Mouse (Mus musculus) forebrain, embryonic 14.5 days (tissue): ENCODE measurements around the gene Kcnk1. TPM values are rescaled to one million over a fixed set of nuclear protein-coding genes. Genes with fewer than 3 reads are reported as not detected.

ENCODE experiments used
- ATAC-seq: fragments of 200-750 bp; cut with Nextera tagmentation; 2 replicates; pipeline ENCODE4 v1.8.0; 2017; ENCODE audit warnings: mild to moderate bottlenecking, moderate library complexity
- DNase-seq: peaks from one replicate; pipeline ENCODE4 v3.0.0-alpha.2; 2015; ENCODE audit warnings: low spot score
- H3K27ac ChIP-seq: fragments of 300-500 bp; sonication (generic); 2 replicates; pipeline ENCODE4 v1.5.1; 2014; ENCODE audit warnings: low read depth, mild to moderate bottlenecking, control low read depth, low read length, moderate library complexity
- H3K27me3 ChIP-seq: fragments of 300-500 bp; sonication (generic); replicated peaks from 2 replicates; pipeline ENCODE4 v1.6.1; 2014; ENCODE audit warnings: low read length, control low read depth, mixed read lengths; ENCODE audit not compliant: control insufficient read depth, insufficient read depth
- H3K36me3 ChIP-seq: fragments of 300-500 bp; sonication (generic); 2 replicates; pipeline ENCODE4 v1.6.1; 2014; ENCODE audit warnings: low read length, control low read depth; ENCODE audit not compliant: control insufficient read depth, insufficient read depth
- H3K4me1 ChIP-seq: fragments of 300-500 bp; sonication (generic); 2 replicates; pipeline ENCODE4 v1.6.1; 2014; ENCODE audit warnings: antibody characterized with exemption, low read length, control low read depth; ENCODE audit not compliant: control insufficient read depth, insufficient read depth
- H3K4me2 ChIP-seq: fragments of 300-500 bp; sonication (generic); 2 replicates; pipeline ENCODE4 v1.6.1; 2014; ENCODE audit warnings: mild to moderate bottlenecking, control low read depth, low read length
- H3K4me3 ChIP-seq: fragments of 300-500 bp; sonication (generic); 2 replicates; pipeline ENCODE4 v1.5.1; 2014; ENCODE audit warnings: low read depth, low read length, control low read depth
- H3K9ac ChIP-seq: fragments of 300-500 bp; sonication (generic); 2 replicates; pipeline ENCODE4 v1.6.1; 2014; ENCODE audit warnings: mild to moderate bottlenecking, low read length, control low read depth, moderate library complexity
- H3K9me3 ChIP-seq: fragments of 300-500 bp; sonication (generic); replicated peaks from 2 replicates; pipeline ENCODE4 v1.6.1; 2016; ENCODE audit warnings: low read length, control low read depth, mixed read lengths; ENCODE audit not compliant: control insufficient read depth
- WGBS: fragments of 180-500 bp; shearing (Covaris S2); extraction: QIAGEN DNeasy Blood & Tissue Kit; methylation state at CpG from one replicate; pipeline ENCODE4 v1.1.7; 2014; 5-methylcytosine and 5-hydroxymethylcytosine counted together
- polyA plus RNA-seq: library from polyadenylated mRNA; unstranded; fragments of >200 nt; fragmentation: Nextera tagmentation; extraction: Ambion mirVana; gene quantifications from 2 replicates; pipeline ENCODE4 v1.2.1, GENCODE M21; 2014

The Kcnk1 gene
- polyA plus RNA-seq, 1 experiment from 2014 or later: 11.9 TPM

DNA sequence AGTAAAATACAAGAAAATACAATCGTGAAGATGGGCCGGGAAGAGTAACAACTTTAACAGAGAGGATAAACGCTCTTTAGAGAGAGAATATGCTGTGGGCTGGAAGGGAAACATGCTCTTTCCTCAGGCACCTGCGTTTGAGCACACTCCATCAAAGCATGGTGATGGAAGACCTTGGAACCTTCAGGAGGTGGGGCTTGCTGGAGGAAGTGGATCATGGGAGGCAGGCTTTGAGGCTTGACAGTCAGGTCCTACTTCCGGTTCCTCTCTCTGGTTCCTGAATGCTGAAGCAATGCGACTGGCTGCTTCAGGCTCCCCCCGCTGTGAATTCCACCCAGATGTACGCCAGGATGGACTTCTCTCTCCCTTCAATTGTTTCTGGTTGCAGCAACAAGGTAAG lies 34.9 kb upstream of the Kcnk1 start:
- H3K4me2 ChIP-seq: no peak overlapping the region
- H3K4me3 ChIP-seq: no peak overlapping the region
- ATAC-seq (no peak), DNase-seq (no peak)
- H3K9ac ChIP-seq: no peak overlapping the region
- no peaks in the 10 kb centered on the region for H3K27me3 ChIP-seq
- H3K27ac ChIP-seq: no peak overlapping the region
- H3K4me1 ChIP-seq: peaks cover 2% of the 10 kb centered on the region; the same call in 1 of the 2 replicates
- peaks cover 4% of the 10 kb centered on the region; the same call in 1 of the 2 replicates for H3K9me3 ChIP-seq
- no peaks in the 10 kb centered on the region for H3K36me3 ChIP-seq
- 88% methylated on average over 8 of the region's 8 CpGs for WGBS

DNA sequence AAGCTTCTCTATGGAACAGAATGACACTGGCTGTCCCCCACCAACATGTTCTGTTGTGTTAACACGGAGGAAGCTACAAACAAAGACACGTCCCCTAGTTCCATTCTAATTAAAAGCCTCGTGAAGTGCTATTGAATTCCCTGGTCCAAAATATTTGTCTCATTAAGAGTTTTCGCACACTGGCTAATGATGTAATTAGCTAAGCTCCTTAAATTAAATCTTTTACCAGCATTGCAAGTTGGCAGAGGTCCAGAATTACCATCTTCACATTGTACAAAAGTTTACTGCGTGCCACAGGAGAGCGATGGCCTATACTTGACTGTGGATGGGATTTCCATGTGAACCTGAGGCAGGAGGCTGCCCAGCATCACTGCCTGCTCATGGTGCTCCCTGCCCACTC lies 33.2 kb upstream of the Kcnk1 start:
- 28% methylated on average over 6 of the region's 6 CpGs for WGBS
- Histone ChIP-seq H3K4me1 (peaks cover 2% of the 10 kb centered on the region; the same call in 1 of the 2 replicates), H3K27ac (no peak overlapping the region), H3K4me2 (no peak overlapping the region), H3K4me3 (no peak overlapping the region), H3K36me3 (no peaks in the 10 kb centered on the region), H3K27me3 (no peaks in the 10 kb centered on the region), H3K9me3 (peaks cover 4% of the 10 kb centered on the region; the same call in 1 of the 2 replicates), H3K9ac (no peak overlapping the region)
- ATAC-seq (no peak), DNase-seq (peak; percentile 58)

DNA sequence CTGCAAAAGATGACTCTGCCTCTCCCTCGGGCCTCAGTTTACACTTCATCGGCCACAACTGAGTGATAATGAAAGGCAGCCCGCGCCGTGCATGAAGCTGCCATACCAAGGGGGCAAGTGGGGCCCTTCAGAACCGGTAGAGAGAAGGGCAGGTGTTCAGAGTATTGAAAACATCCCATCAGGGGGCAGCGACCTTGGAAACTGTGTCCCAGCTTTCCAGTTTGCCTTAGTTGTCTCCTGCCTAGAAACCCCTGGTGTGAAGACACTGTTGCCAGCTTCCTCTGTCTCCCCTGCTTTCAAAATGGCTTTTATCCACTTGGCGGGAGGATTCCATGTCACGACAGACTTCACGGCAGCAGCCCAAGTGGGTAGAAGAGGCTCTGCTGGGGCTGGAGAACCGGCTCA lies 31.2 kb upstream of the Kcnk1 start:
- H3K36me3 ChIP-seq: no peaks in the 10 kb centered on the region
- no peak for ATAC-seq
- H3K4me1 ChIP-seq: peaks cover 2% of the 10 kb centered on the region; the same call in 1 of the 2 replicates
- WGBS: 4% methylated on average over 11 of the region's 11 CpGs
- peak overlapping the region; percentile 30; the same call in 1 of the 2 replicates for H3K4me2 ChIP-seq
- H3K4me3 ChIP-seq: no peak overlapping the region
- DNase-seq: no peak
- H3K9me3 ChIP-seq: peaks cover 4% of the 10 kb centered on the region; the same call in 1 of the 2 replicates
- no peak overlapping the region for H3K27ac ChIP-seq
- H3K27me3 ChIP-seq: no peaks in the 10 kb centered on the region
- H3K9ac ChIP-seq: no peak overlapping the region

DNA sequence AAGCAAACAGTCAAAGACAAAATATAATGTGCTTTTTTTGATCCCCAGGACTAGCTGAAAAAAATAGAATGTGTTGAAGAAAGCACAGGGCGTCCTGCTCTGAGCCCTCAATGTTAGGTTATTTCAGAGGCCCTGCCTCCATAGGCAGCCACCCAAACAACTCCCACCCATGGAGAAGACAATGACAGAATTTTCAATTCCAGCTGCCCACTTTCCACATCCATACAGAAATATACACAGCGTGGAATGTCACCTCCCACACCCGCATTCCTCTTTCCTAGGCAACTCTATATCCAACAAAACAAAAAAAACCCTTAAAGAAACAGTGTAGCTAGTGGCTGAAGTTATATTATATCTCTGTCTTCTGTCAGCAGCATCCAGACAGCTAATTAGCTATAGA lies 23.6 kb upstream of the Kcnk1 start:
- Histone ChIP-seq H3K4me3 (no peak overlapping the region), H3K36me3 (no peaks in the 10 kb centered on the region)

DNA sequence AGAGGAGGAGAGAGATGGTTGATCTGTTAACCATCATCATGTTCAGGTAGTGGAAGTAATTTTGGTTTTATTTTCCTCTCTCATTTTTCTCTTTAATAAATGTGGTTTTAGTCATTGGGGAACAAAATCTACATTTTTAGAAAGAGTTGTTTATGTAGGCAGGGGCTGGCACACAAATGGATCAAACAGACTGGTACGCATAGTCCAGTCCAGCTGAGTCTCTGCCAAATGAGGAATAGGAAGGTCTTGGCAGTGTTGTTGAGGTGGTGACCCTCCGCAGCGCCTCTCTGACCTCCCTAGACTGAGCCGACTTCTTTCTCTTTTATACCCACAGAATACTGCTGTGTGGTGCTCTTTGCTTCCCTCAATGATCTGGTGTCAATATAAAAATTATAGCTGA lies 19.0 kb upstream of the Kcnk1 start:
- Histone ChIP-seq H3K4me1 (no peaks in the 10 kb centered on the region), H3K9ac (no peak overlapping the region), H3K4me2 (no peak overlapping the region), H3K36me3 (no peaks in the 10 kb centered on the region), H3K27ac (no peak overlapping the region), H3K27me3 (no peaks in the 10 kb centered on the region), H3K9me3 (no peaks in the 10 kb centered on the region), H3K4me3 (no peak overlapping the region)
- WGBS: 90% methylated on average over 4 of the region's 4 CpGs
- DNase-seq (no peak), ATAC-seq (no peak)

More for the DNA sequence above, 23.6 kb upstream of the Kcnk1 start:
- no peak overlapping the region for H3K27ac ChIP-seq
- H3K4me2 ChIP-seq: no peak overlapping the region
- DNase-seq (no peak), ATAC-seq (no peak)
- H3K9me3 ChIP-seq: no peaks in the 10 kb centered on the region
- H3K9ac ChIP-seq: no peak overlapping the region
- WGBS: 74% methylated on average over 3 of the region's 3 CpGs
- H3K4me1 ChIP-seq: no peaks in the 10 kb centered on the region
- H3K27me3 ChIP-seq: no peaks in the 10 kb centered on the region

DNA sequence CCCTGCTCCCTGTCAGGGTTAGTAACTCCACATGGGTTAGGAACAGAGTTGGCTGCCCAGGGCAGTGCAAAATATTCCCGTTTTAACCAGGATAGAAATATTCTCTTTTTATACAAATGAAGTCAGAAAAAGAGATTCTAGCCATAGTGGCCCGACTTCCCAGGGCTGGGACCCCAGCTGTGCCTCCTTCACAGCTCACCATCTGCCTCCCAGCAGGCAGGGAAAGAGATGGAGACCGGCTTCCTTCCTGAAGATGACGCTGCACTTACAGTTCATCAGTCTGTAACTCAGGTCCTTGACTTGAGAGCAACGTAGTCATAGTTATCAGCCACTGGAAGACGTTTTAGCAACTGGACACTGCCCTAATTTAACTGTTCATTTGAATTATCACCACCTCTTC lies 14.1 kb upstream of the Kcnk1 start:
- no peak overlapping the region for H3K4me2 ChIP-seq
- H3K4me1 ChIP-seq: no peaks in the 10 kb centered on the region
- ATAC-seq (no peak), DNase-seq (no peak)
- H3K9me3 ChIP-seq: no peaks in the 10 kb centered on the region
- no peak overlapping the region for H3K4me3 ChIP-seq
- H3K27ac ChIP-seq: no peak overlapping the region
- H3K9ac ChIP-seq: no peak overlapping the region
- WGBS: 51% methylated on average over 6 of the region's 6 CpGs
- no peaks in the 10 kb centered on the region for H3K36me3 ChIP-seq
- H3K27me3 ChIP-seq: no peaks in the 10 kb centered on the region

DNA sequence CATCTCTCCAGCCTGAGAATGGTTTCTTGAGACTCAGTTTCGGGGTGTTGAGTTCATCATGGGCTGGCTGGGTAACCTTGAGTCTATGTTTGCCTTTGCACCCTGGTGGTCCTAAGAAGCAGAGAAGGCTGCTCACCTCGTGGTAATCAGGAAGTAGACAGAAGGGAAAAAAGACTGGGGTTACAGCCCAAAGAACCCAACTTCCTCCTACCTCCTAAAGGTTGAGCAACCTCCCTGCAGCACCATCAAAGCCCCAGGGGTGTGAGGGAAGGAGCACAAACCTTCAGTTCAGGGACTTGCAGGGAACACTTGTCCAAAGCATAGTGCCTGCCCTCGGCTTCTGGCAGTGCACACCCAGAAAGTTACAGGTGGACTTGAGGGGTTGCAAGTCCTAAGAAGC lies 11.5 kb upstream of the Kcnk1 start:
- no peaks in the 10 kb centered on the region for H3K36me3 ChIP-seq
- WGBS: 77% methylated on average over 3 of the region's 3 CpGs
- no peak for ATAC-seq

DNA sequence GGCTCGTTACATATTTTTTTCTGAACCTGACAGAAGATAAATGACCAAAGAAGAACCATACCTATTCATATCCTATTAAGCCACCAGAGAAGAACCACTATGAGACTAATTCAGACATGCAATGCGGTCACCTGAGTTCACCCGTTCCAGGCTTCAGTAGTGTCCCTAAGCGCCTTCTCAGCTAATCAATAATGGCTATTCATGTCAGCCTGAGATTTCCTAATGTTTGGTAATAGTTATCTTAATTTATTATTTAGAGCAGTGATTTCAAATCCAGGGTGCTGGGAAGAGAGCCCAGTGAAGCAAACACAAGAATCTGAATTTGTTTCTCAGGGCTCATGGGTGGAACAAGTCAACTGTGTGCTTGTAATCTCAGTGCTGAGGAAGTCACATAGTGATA lies 10.8 kb upstream of the Kcnk1 start:
- ATAC-seq: no peak
- 94% methylated on average over 4 of the region's 4 CpGs for WGBS

More for the DNA sequence above, 11.5 kb upstream of the Kcnk1 start:
- no peak for DNase-seq
- Histone ChIP-seq H3K27me3 (no peaks in the 10 kb centered on the region), H3K27ac (no peak overlapping the region), H3K9ac (no peak overlapping the region), H3K4me2 (no peak overlapping the region), H3K9me3 (no peaks in the 10 kb centered on the region), H3K4me3 (no peak overlapping the region), H3K4me1 (no peaks in the 10 kb centered on the region)

DNA sequence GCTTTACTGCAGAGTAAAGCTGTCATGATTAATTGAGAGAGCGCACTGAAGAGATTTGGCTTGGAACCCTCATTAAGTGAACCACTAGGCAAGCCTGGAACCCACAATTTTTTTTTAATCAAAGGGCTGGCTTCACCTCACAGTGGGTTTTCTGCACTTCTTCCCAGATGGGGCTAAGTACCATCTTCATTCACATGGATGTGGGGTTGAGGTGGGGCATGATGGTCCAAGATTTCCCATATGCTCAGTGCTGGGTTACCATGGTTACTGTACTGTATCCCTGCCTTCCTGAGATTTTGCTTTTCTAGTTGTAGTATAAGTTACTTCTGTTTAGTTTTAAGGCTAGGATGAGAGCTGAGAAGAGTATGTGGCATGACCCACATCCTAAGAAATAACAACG lies 9.6 kb upstream of the Kcnk1 start:
- no peaks in the 10 kb centered on the region for H3K9me3 ChIP-seq
- H3K4me1 ChIP-seq: no peaks in the 10 kb centered on the region
- no peak overlapping the region for H3K9ac ChIP-seq
- no peak overlapping the region for H3K4me3 ChIP-seq
- H3K27ac ChIP-seq: no peak overlapping the region
- no peaks in the 10 kb centered on the region for H3K27me3 ChIP-seq
- ATAC-seq: no peak
- H3K36me3 ChIP-seq: no peaks in the 10 kb centered on the region
- H3K4me2 ChIP-seq: no peak overlapping the region
- 91% methylated on average over 2 of the region's 2 CpGs for WGBS
- DNase-seq: no peak

More for the DNA sequence above, 10.8 kb upstream of the Kcnk1 start:
- H3K4me3 ChIP-seq: no peak overlapping the region
- H3K4me2 ChIP-seq: no peak overlapping the region
- H3K27ac ChIP-seq: no peak overlapping the region
- H3K4me1 ChIP-seq: no peaks in the 10 kb centered on the region
- H3K36me3 ChIP-seq: no peaks in the 10 kb centered on the region
- no peaks in the 10 kb centered on the region for H3K27me3 ChIP-seq
- no peak for DNase-seq
- no peaks in the 10 kb centered on the region for H3K9me3 ChIP-seq
- no peak overlapping the region for H3K9ac ChIP-seq
